Mouse (Mus musculus) CD4-positive helper T cell, adult 2 months (primary cell): ENCODE data around the gene Igsf11.

Experiments used
- DNase-seq: peaks from one replicate; pipeline ENCODE4 v3.0.0-alpha.2; 2012; ENCODE audit warnings: low read depth, missing footprints, low spot score

Gene Igsf11

GRCm38 (mm10) chr16:38892371-38892770, at the start of gene Igsf11:
Igsf11 (plus strand) TSS chr16:38892671.
- DNase-seq: no peak

- peak; percentile 25 for DNase-seq
These were observed 34.2 kb upstream of the Igsf11 start for GRCm38 (mm10) chr16:38858120-38858749.

GRCm38 (mm10) chr16:38860548-38860947, 31.9 kb upstream of the Igsf11 start:
- no peak for DNase-seq

- no peak for DNase-seq
These were observed 28.1 kb upstream of the Igsf11 start for GRCm38 (mm10) chr16:38864358-38864757.

- DNase-seq: no peak
These were observed 19.2 kb upstream of the Igsf11 start for GRCm38 (mm10) chr16:38873231-38873630.

- DNase-seq: no peak
These were observed 18.0 kb upstream of the Igsf11 start for GRCm38 (mm10) chr16:38874481-38874880.

- DNase-seq: no peak
These were observed 6.5 kb downstream of the Igsf11 start for GRCm38 (mm10) chr16:38898816-38899425.

- DNase-seq: no peak
These were observed 7.6 kb downstream of the Igsf11 start for GRCm38 (mm10) chr16:38900024-38900423.

- peak; percentile 76 for DNase-seq
These were observed 9.8 kb downstream of the Igsf11 start for GRCm38 (mm10) chr16:38902111-38902778.

- DNase-seq: no peak
These were observed 10.5 kb downstream of the Igsf11 start for GRCm38 (mm10) chr16:38903020-38903419.

- DNase-seq: no peak
These were observed 11.7 kb downstream of the Igsf11 start for GRCm38 (mm10) chr16:38904202-38904601.

GRCm38 (mm10) chr16:38905911-38906310, 13.4 kb downstream of the Igsf11 start:
- DNase-seq: no peak

- no peak for DNase-seq
These were observed 15.8 kb downstream of the Igsf11 start for GRCm38 (mm10) chr16:38908304-38908703.

- DNase-seq: no peak
These were observed 17.0 kb downstream of the Igsf11 start for GRCm38 (mm10) chr16:38909506-38909905.

- no peak for DNase-seq
These were observed 17.6 kb downstream of the Igsf11 start for GRCm38 (mm10) chr16:38910088-38910487.

- no peak for DNase-seq
These were observed 23.0 kb downstream of the Igsf11 start for GRCm38 (mm10) chr16:38915451-38915850.

GRCm38 (mm10) chr16:38916053-38916786, 23.7 kb downstream of the Igsf11 start:
- no peak for DNase-seq

GRCm38 (mm10) chr16:38916885-38917284, 24.4 kb downstream of the Igsf11 start:
- no peak for DNase-seq

- no peak for DNase-seq
These were observed 25.6 kb downstream of the Igsf11 start for GRCm38 (mm10) chr16:38918121-38918520.

GRCm38 (mm10) chr16:38920488-38920887, 28.0 kb downstream of the Igsf11 start:
- no peak for DNase-seq

- DNase-seq: no peak
These were observed 32.5 kb downstream of the Igsf11 start for GRCm38 (mm10) chr16:38924940-38925339.

- no peak for DNase-seq
These were observed 36.3 kb downstream of the Igsf11 start for GRCm38 (mm10) chr16:38928760-38929159.
